Mouse (Mus musculus) gastrocnemius, postnatal 25 days (tissue): ENCODE measurements around the gene Galnt4. TPM values are rescaled to one million over a fixed set of nuclear protein-coding genes. Genes with fewer than 3 reads are reported as not detected.
"Not testable (repeated sequence)": the region's sequence is repeated elsewhere in the genome, so short reads cannot be mapped to it uniquely, and the experiment has no call there.

Experiments used
- DNase-seq: peaks from one replicate; pipeline ENCODE4 v3.0.0; 2022
- total RNA-seq, 2 experiments: library from RNA; stranded (reverse); gene quantifications; 1 replicate in 1 of 2; 2 replicates in 1 of 2; pipeline ENCODE4 v1.2.3; 2021

Gene Galnt4
- total RNA-seq, 2 experiments from 2014 or later = 1.5 to 1.9 TPM

DNA sequence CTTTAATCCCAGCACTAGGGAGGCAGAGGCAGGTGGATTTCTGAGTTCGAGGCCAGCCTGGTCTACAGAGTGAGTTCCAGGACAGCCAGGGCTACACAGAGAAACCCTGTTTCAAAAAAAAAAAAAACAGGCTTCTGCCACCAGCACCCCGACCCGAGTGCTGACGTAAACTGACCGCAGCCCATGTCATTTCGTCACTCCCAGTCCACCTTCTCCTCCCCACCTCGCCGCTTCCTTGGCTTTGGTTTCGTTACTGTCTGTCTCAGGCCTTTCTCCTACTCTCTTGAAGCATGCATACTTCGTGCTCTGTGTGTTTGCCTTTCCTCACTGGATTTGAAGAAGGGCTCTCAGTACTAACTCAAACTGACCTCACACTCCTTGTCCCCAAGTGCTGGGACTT lies 49.7 kb downstream of the Galnt4 start:
- DNase-seq = not testable (repeated sequence)

DNA sequence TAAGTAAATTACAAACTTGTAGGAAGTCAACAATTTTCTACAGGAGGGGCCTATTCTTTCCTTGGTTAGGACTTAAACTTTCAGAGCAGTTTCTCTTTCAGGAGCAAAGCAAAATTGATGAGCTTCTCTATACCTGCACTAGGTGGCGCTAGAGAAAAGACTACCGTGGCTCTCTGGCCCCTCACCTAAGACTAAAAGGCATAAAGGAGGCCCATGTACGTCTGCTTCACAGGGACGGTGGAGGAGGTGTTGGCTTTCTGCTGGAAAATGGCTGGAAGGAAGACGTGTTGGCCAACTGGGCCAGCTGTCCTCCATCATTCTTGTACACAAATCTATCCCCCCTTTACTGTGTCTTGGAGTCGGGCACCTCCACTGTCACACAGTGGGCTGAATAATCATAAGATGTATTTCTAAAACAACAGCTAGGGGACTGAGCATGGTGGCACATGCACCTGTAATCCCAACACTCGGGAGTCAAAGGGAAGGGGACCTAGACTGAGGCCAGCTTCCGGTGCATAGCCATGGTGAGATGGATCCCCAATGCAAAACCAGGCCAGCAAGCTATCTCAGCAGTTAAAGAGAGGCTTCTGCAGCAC lies 54.1 kb downstream of the Galnt4 start:
- DNase-seq = no peak

Other genes starting within 250 kb of the Galnt4 start
- gene Atp2b1, start 193.8 kb upstream of the Galnt4 start, total RNA-seq = 10 to 100 TPM; 62.0 to 62.8 TPM
- 1 to 10 TPM; 3.5 to 4.0 TPM for gene Poc1b, start 1.1 kb upstream of the Galnt4 start, total RNA-seq
- not detected for gene Phxr2, start 18.2 kb downstream of the Galnt4 start, total RNA-seq
- 10 to 100 TPM; 17.9 to 21.9 TPM for gene Dusp6, start 155.1 kb downstream of the Galnt4 start, total RNA-seq